Mouse (Mus musculus): Measurements from ENCODE around the gene Muc15. TPM values are rescaled to one million over a fixed set of nuclear protein-coding genes. Genes with fewer than 3 reads are reported as not detected.

The Muc15 gene
- total and polyA plus RNA-seq, 3 experiments = not detected

DNA sequence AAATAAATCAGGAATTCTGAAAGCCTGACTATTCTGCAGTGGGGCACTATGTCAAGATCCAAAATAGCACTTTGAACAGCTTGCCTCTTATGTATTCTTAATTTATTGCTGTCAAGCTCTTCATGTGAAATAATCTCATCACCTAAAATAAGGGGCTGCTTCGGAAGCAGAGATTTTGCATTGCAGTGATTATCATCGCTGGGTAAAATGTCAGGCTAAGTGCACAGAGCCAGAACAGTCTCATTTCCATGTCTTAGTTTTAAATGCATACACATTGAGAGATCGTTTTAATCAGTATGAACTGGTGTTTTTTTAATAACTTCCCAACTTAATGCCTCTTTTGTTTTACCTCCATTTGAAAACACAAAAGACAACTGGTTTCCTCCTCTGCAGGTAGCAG, 66.3 kb downstream of the Muc15 start:
- H3K9ac ChIP-seq (ENCODE audit: control insufficient read depth, low read depth, low read length, poor library complexity, severe bottlenecking) = no peak overlapping the region
- H3K4me3 ChIP-seq (ENCODE audit: control insufficient read depth in 1 of 2, insufficient read depth in 1 of 2, low read depth in 2 of 2, low read length in 2 of 2) = no peak overlapping the region
- H3K79me2 ChIP-seq (ENCODE audit: control insufficient read depth, insufficient read depth, low read length, poor library complexity) = no peaks in the 10 kb centered on the region
- H3K4me1 ChIP-seq (ENCODE audit: control insufficient read depth in 1 of 2, insufficient read depth in 2 of 2, low read length in 2 of 2) = no peaks in the 10 kb centered on the region
- no peak for TF ChIP-seq KAT2A (conservative IDR thresholded peaks at IDR 0.05; ENCODE audit: low read depth, low read length)
- no peak for TF ChIP-seq BHLHE40 (IDR thresholded peaks at IDR 0.05; ENCODE audit: borderline replicate concordance, low read depth, low read length)
- TF ChIP-seq USF1 (IDR thresholded peaks at IDR 0.05; ENCODE audit: low read depth, low read length) = no peak
- TF ChIP-seq ZMIZ1 (IDR thresholded peaks at IDR 0.05; ENCODE audit: low read depth, low read length) = no peak
- TF ChIP-seq EP300 (IDR thresholded peaks at IDR 0.05; ENCODE audit: low read depth in 1 of 2, low read length in 2 of 2) = no peak
- TF ChIP-seq MYC (IDR thresholded peaks at IDR 0.05; ENCODE audit: low read depth, low read length) = no peak
- no peak for TF ChIP-seq E2F4 (IDR thresholded peaks at IDR 0.05; ENCODE audit: borderline replicate concordance, low read depth, low read length)
- TF ChIP-seq CTCF (IDR thresholded peaks at IDR 0.05 in 2 of 3, conservative IDR thresholded peaks at IDR 0.05 in 1 of 3; ENCODE audit: control insufficient read depth in 1 of 3, insufficient read depth in 1 of 3, low read depth in 2 of 3, low read length in 3 of 3, poor library complexity in 1 of 3, severe bottlenecking in 1 of 3) = no peak
- TF ChIP-seq CHD2 (IDR thresholded peaks at IDR 0.05; ENCODE audit: low read length) = no peak
- H3K27me3 ChIP-seq (ENCODE audit: control insufficient read depth in 1 of 2, insufficient read depth in 2 of 2, low read length in 2 of 2) = no peaks in the 10 kb centered on the region
- DNase-seq (ENCODE audit: low read depth, low spot score) = no peak
- H3K36me3 ChIP-seq (ENCODE audit: control insufficient read depth in 1 of 2, insufficient read depth in 2 of 2, low read length in 2 of 2) = no peaks in the 10 kb centered on the region
- H3K27ac ChIP-seq (ENCODE audit: control insufficient read depth, low read depth, low read length) = no peak overlapping the region
- H3K9me3 ChIP-seq (replicated peaks; ENCODE audit: insufficient read depth, low read length) = no peaks in the 10 kb centered on the region

Other genes starting within 250 kb of the Muc15 start
- not detected in 2 replicates for gene Slc5a12, start 124.0 kb upstream of the Muc15 start, total RNA-seq (2012; rRNA removed)
- not detected for gene Slc5a12, start 124.0 kb upstream of the Muc15 start, polyA plus RNA-seq (2012; ENCODE audit: insufficient read depth in 1 of 2, insufficient read length in 2 of 2, low read depth in 1 of 2, low replicate concordance in 2 of 2, missing spikeins in 1 of 2)
- not detected in 2 replicates for gene Ano3, start 229.6 kb downstream of the Muc15 start, total RNA-seq (2012; rRNA removed)
- gene Ano3, start 229.6 kb downstream of the Muc15 start, polyA plus RNA-seq (2012; ENCODE audit: insufficient read depth in 1 of 2, insufficient read length in 2 of 2, low read depth in 1 of 2, low replicate concordance in 2 of 2, missing spikeins in 1 of 2) = not detected